Mouse (Mus musculus) heart, adult 2 months (tissue): ENCODE measurements around the gene Trim31.

Experiments used
- EP300 ChIP-seq: fragments of 200-500 bp; IDR thresholded peaks from 2 replicates; pipeline ENCODE4 v1.6.1; 2011; ENCODE audit warnings: low read depth, low read length, control low read depth; ENCODE audit not compliant: insufficient read depth
- POLR2A ChIP-seq: fragments of 200-500 bp; IDR thresholded peaks from 2 replicates; pipeline ENCODE4 v1.6.1; 2011; ENCODE audit warnings: mild to moderate bottlenecking, low read depth, low read length, control low read depth; ENCODE audit not compliant: insufficient read depth

GRCm38 (mm10) chr17:36930233-36930632, 32.3 kb downstream of the Trim31 start:
- TF ChIP-seq EP300 (0 out of 2 replicates have a peak, but pooled peaks have one; percentile 38), POLR2A (no peak)
